Mouse (Mus musculus) liver, embryonic 14.5 days (tissue): ENCODE results near the gene Mob1a. TPM values are rescaled to one million over a fixed set of nuclear protein-coding genes. Genes with fewer than 3 reads are reported as not detected.
A peak's percentile ranks its signal among the peaks of the same experiment; 100 is the strongest.

ENCODE experiments used
- ATAC-seq: fragments of 200-750 bp; cut with Nextera tagmentation; 2 replicates; pipeline ENCODE4 v1.8.0; 2017; ENCODE audit warnings: moderate number of reproducible peaks, mild to moderate bottlenecking, moderate library complexity; ENCODE audit not compliant: insufficient read depth
- DNase-seq, 3 experiments: peaks; one replicate each; pipeline ENCODE4 v3.0.0-alpha.2; 2012 to 2013; ENCODE audit warnings: low read depth in 3 of 3, low spot score in 3 of 3
- H3K27ac ChIP-seq: fragments of 300-500 bp; sonication (generic); 2 replicates; pipeline ENCODE4 v1.5.1; 2014; ENCODE audit warnings: moderate library complexity, mild to moderate bottlenecking, control low read depth, inconsistent platforms
- H3K27me3 ChIP-seq: fragments of 300-500 bp; sonication (generic); 2 replicates; pipeline ENCODE4 v1.6.1; 2014; ENCODE audit warnings: mild to moderate bottlenecking, low read length, moderate library complexity; ENCODE audit not compliant: control insufficient read depth, insufficient read depth
- H3K36me3 ChIP-seq: fragments of 300-500 bp; sonication (generic); replicated peaks from 2 replicates; pipeline ENCODE4 v1.6.1; 2014; ENCODE audit warnings: low read depth; ENCODE audit not compliant: control insufficient read depth, insufficient read depth
- H3K4me1 ChIP-seq, 2 experiments: fragments of 200-500 bp in 1 of 2; fragments of 300-500 bp in 1 of 2; sonication (generic) in 1 of 2; replicated peaks; 2 replicates each; pipeline ENCODE4 v1.6.1; 2012 to 2014; ENCODE audit warnings: antibody characterized with exemption in 1 of 2, inconsistent platforms in 1 of 2, low read length in 1 of 2; ENCODE audit not compliant: control insufficient read depth in 2 of 2, insufficient read depth in 2 of 2
- H3K4me2 ChIP-seq: fragments of 300-500 bp; sonication (generic); 2 replicates; pipeline ENCODE4 v1.6.1; 2014; ENCODE audit warnings: low read depth, mild to moderate bottlenecking, control low read depth, moderate library complexity
- H3K4me3 ChIP-seq, 2 experiments: fragments of 200-500 bp in 1 of 2; fragments of 300-500 bp in 1 of 2; sonication (generic) in 1 of 2; 2 replicates each; pipeline ENCODE4 v1.5.1; 2012 to 2014; ENCODE audit warnings: low read depth in 2 of 2, low read length in 2 of 2, mild to moderate bottlenecking in 2 of 2, control low read depth in 1 of 2, inconsistent platforms in 1 of 2, moderate library complexity in 1 of 2; ENCODE audit not compliant: insufficient read depth in 1 of 2
- H3K9ac ChIP-seq: fragments of 300-500 bp; sonication (generic); replicated peaks from 2 replicates; pipeline ENCODE4 v1.6.1; 2014; ENCODE audit warnings: mild to moderate bottlenecking, control low read depth, moderate library complexity
- H3K9me3 ChIP-seq: fragments of 300-500 bp; sonication (generic); 2 replicates; pipeline ENCODE4 v1.6.1; 2016; ENCODE audit warnings: low read length, mixed read lengths; ENCODE audit not compliant: control insufficient read depth
- CTCF ChIP-seq: IDR thresholded peaks from 2 replicates; pipeline ENCODE4 v1.5.1; 2016; ENCODE audit warnings: antibody characterized with exemption, low read depth, control low read depth
- EP300 ChIP-seq: IDR thresholded peaks from 2 replicates; pipeline ENCODE4 v1.6.1; 2016; ENCODE audit warnings: antibody characterized with exemption, low read depth
- WGBS: fragments of 180-500 bp; shearing (Covaris S2); extraction: QIAGEN DNeasy Blood & Tissue Kit; methylation state at CpG from one replicate; pipeline ENCODE4 v1.1.7; 2014; ENCODE audit not compliant: insufficient replicate concordance; 5-methylcytosine and 5-hydroxymethylcytosine counted together
- polyA plus RNA-seq, 2 experiments: library from polyadenylated mRNA; depleted of rRNA in 1 of 2; stranded (reverse) in 1 of 2; unstranded in 1 of 2; fragments of >200 nt; fragmentation: Nextera tagmentation in 1 of 2; extraction: Ambion mirVana in 1 of 2; gene quantifications; 2 replicates each; pipeline versions ENCODE4 v1.2.1 to v1.2.3; 2012 to 2014

Mob1a gene
- polyA plus RNA-seq (2012; rRNA removed) (19.0 and 25.2 TPM in 2 replicates), polyA plus RNA-seq (2014; fragmentation: Nextera tagmentation; extraction: Ambion mirVana) (39.4 and 43.3 TPM in 2 replicates)

GRCm38 (mm10) chr6:83325525-83326393 is at the start of gene Mob1a, which contains the start of gene Mthfd2:
Mob1a (plus strand) TSS chr6:83326016.
Mthfd2 (minus strand) TSS chr6:83325908.
- ATAC-seq, result peak; percentile 98

GRCm38 (mm10) chr6:83277151-83277550 is 48.7 kb upstream of the Mob1a start:
- Histone ChIP-seq H3K9ac (no peak overlapping the region), H3K4me2 (no peak overlapping the region), H3K4me3 (no peak overlapping the region), H3K27me3 (no peaks in the 10 kb centered on the region), H3K9me3 (no peaks in the 10 kb centered on the region), H3K27ac (no peak overlapping the region), H3K4me1 (no peaks in the 10 kb centered on the region), H3K36me3 (no peaks in the 10 kb centered on the region)
- DNase-seq, result no peak
- 51% methylated on average over 13 of the region's 13 CpGs for WGBS
- TF ChIP-seq EP300, result no peak
- no peak for TF ChIP-seq CTCF
- ATAC-seq, result no peak

More at GRCm38 (mm10) chr6:83325525-83326393, at the start of gene Mob1a, which contains the start of gene Mthfd2:
- Histone ChIP-seq H3K9ac (peak within 1 kb of the TSS; percentile 96), H3K27me3 (no peaks in the 10 kb centered on the region), H3K4me1 (peaks cover 15 to 17% of the 10 kb centered on the region in 2 experiments), H3K27ac (peak within 1 kb of the TSS; percentile 93), H3K36me3 (peaks cover 28% of the 10 kb centered on the region), H3K4me2 (peak within 1 kb of the TSS; percentile 97), H3K4me3 (peak within 1 kb of the TSS; percentile 95 to 98), H3K9me3 (no peaks in the 10 kb centered on the region)
- WGBS, result under 1% methylated on average over 62 of the region's 65 CpGs
- TF ChIP-seq EP300 (peak; percentile 87), CTCF (no peak)
- peak; percentile 95 to 96 (median 95) for DNase-seq

- Histone ChIP-seq H3K9me3 (no peaks in the 10 kb centered on the region), H3K4me1 (no peaks in the 10 kb centered on the region), H3K27me3 (no peaks in the 10 kb centered on the region), H3K9ac (no peak overlapping the region), H3K4me2 (no peak overlapping the region), H3K27ac (no peak overlapping the region), H3K36me3 (no peaks in the 10 kb centered on the region), H3K4me3 (no peak overlapping the region)
- ATAC-seq (no peak), DNase-seq (peak in 2 of 3 experiments; percentile 36 to 40)
- WGBS, result 18% methylated on average over 2 of the region's 2 CpGs
- TF ChIP-seq EP300, result no peak
- peak; percentile 80 for TF ChIP-seq CTCF
Measured at GRCm38 (mm10) chr6:83278881-83279280, 46.9 kb upstream of the Mob1a start.

- Histone ChIP-seq H3K9ac (no peak overlapping the region), H3K4me1 (no peaks in the 10 kb centered on the region), H3K4me2 (no peak overlapping the region), H3K9me3 (no peaks in the 10 kb centered on the region), H3K4me3 (no peak overlapping the region), H3K27ac (no peak overlapping the region), H3K36me3 (no peaks in the 10 kb centered on the region), H3K27me3 (no peaks in the 10 kb centered on the region)
- DNase-seq (peak in 1 of 3 experiments; percentile 15), ATAC-seq (no peak)
- TF ChIP-seq CTCF (peak; percentile 91), EP300 (no peak)
- 74% methylated on average over 8 of the region's 8 CpGs for WGBS
Measured at GRCm38 (mm10) chr6:83280256-83280955, 45.4 kb upstream of the Mob1a start.
